Mouse (Mus musculus): Measurements from ENCODE around the gene Fasn.
"Not testable (repeated sequence)": the region's sequence is repeated elsewhere in the genome, so short reads cannot be mapped to it uniquely, and the experiment has no call there.

Fasn gene

GRCm38 (mm10) chr11:120795756-120796613 is 28.4 kb downstream of the Fasn start, which contains the start of gene Dus1l:
Dus1l (minus strand) TSS chr11:120796403.
- peak; percentile 92 to 96 for DNase-seq (ENCODE audit: low spot score in 2 of 2)

GRCm38 (mm10) chr11:120792652-120793051 is 31.7 kb downstream of the Fasn start:
- DNase-seq (ENCODE audit: low spot score in 2 of 2): no peak

- no peak for DNase-seq (ENCODE audit: low spot score in 2 of 2)
Observed at GRCm38 (mm10) chr11:120789810-120790209, 34.5 kb downstream of the Fasn start.

GRCm38 (mm10) chr11:120789355-120789754 is 35.0 kb downstream of the Fasn start:
- no peak for DNase-seq (ENCODE audit: low spot score in 2 of 2)

GRCm38 (mm10) chr11:120788460-120788859 is 35.9 kb downstream of the Fasn start:
- not testable (repeated sequence) for DNase-seq (ENCODE audit: low spot score in 2 of 2)

GRCm38 (mm10) chr11:120785145-120785544 is 39.2 kb downstream of the Fasn start:
- DNase-seq (ENCODE audit: low spot score in 2 of 2): no peak

GRCm38 (mm10) chr11:120784064-120784791 is 40.1 kb downstream of the Fasn start, which contains the start of the genes Rfng and Gps1:
Rfng (minus strand) TSS chr11:120784207.
Gps1 (plus strand) TSS chr11:120784272.
- DNase-seq (ENCODE audit: low spot score in 2 of 2): peak in 1 of 2 experiments; percentile 78

GRCm38 (mm10) chr11:120783426-120784063 is 40.8 kb downstream of the Fasn start:
- no peak for DNase-seq (ENCODE audit: low spot score in 2 of 2)

- not testable (repeated sequence) for DNase-seq (ENCODE audit: low spot score in 2 of 2)
Observed at GRCm38 (mm10) chr11:120781361-120781760, 43.0 kb downstream of the Fasn start.

GRCm38 (mm10) chr11:120779876-120780275 is 44.5 kb downstream of the Fasn start:
- no peak for DNase-seq (ENCODE audit: low spot score in 2 of 2)

- no peak for DNase-seq (ENCODE audit: low spot score in 2 of 2)
Observed at GRCm38 (mm10) chr11:120777123-120777522, 47.2 kb downstream of the Fasn start.

- peak; percentile 78 to 91 for DNase-seq (ENCODE audit: low spot score in 2 of 2)
Observed at GRCm38 (mm10) chr11:120775774-120776469, 48.4 kb downstream of the Fasn start.

- DNase-seq (ENCODE audit: low spot score in 2 of 2): no peak
Observed at GRCm38 (mm10) chr11:120773463-120774190, 50.7 kb downstream of the Fasn start.

GRCm38 (mm10) chr11:120772749-120773148 is 51.6 kb downstream of the Fasn start:
- DNase-seq (ENCODE audit: low spot score in 2 of 2): no peak

GRCm38 (mm10) chr11:120768206-120768605 is 56.1 kb downstream of the Fasn start:
- no peak for DNase-seq (ENCODE audit: low spot score in 2 of 2)

- not testable (repeated sequence) for DNase-seq (ENCODE audit: low spot score in 2 of 2)
Observed at GRCm38 (mm10) chr11:120767023-120767422, 57.3 kb downstream of the Fasn start.

GRCm38 (mm10) chr11:120763121-120763999 is 61.0 kb downstream of the Fasn start:
- DNase-seq (ENCODE audit: low spot score in 2 of 2): not testable (repeated sequence)

GRCm38 (mm10) chr11:120762672-120763041 is 61.7 kb downstream of the Fasn start, which contains the start of gene Hmga1b:
Hmga1b (plus strand) TSS chr11:120762794.
- not testable (repeated sequence) for DNase-seq (ENCODE audit: low spot score in 2 of 2)

- DNase-seq (ENCODE audit: low spot score in 2 of 2): no peak
Observed at GRCm38 (mm10) chr11:120761811-120762671, 62.3 kb downstream of the Fasn start.

All from frontal cortex, postnatal 10 days (tissue).